ENCODE assay signal across 12 mouse cellular contexts in genomic region chr19:7456803-7457202, GRCm38 (mm10). TPM values are rescaled to one million over a fixed set of nuclear protein-coding genes. Genes with fewer than 3 reads are reported as not detected.
DNase-seq lines count a peak whose midpoint lies in the region; ATAC-seq lines count a peak whose summit lies in the region.
"Had no signal": no experiment of that assay in that cellular context is flagged by ENCODE, and none has a peak within 500 bp of the region (broad histone marks: within the 10 kb centered on the region; RNA-seq: fewer than 3 reads in every experiment).

No protein-coding gene starts in this region.

- peak; percentile 28 for ATAC-seq in activated CD4-positive, CD25-positive, alpha-beta regulatory T cell, adult 4 months
- no peak for ATAC-seq in monocyte, adult 5-6 weeks (replicated peaks; ENCODE audit: insufficient number of reproducible peaks, low FRiP score, low TSS enrichment, poor library complexity, severe bottlenecking)

- peak; percentile 24 for DNase-seq in kidney, adult 9 months
- no peak for DNase-seq in kidney, postnatal 4 days
- DNase-seq in right cerebral cortex, postnatal 25 days, result peak; percentile 11
- DNase-seq in right cerebral cortex, adult 2 months (ENCODE audit: low spot score in 2 of 2), result no peak
- DNase-seq in telencephalon, adult 2 months (ENCODE audit: low read depth, low spot score), result peak; percentile 34
- no peak for DNase-seq in urinary bladder, postnatal 25 days (ENCODE audit: low spot score)
- DNase-seq: cerebellum, adult 9-11 months; heart, adult 11 months; kidney, adult 18-20 months; thymus, adult 18-20 months had no signal

RNA-seq across cellular contexts. Expression of gene Rtn3, which starts 26.3 kb away (rescaled TPM):
- polyA plus RNA-seq in activated CD4-positive, CD25-positive, alpha-beta regulatory T cell, adult 4 months (2017; shearing (Covaris generic)), result 10 to 100 TPM; 42.0 to 53.0 TPM
- 39.5 to 72.4 TPM (median 47.7 TPM) in 3 replicates for total RNA-seq in monocyte, adult 5-6 weeks (2017)

RNA-seq across cellular contexts. Expression of gene Atl3, which starts 37.0 kb away (rescaled TPM):
- 10 to 100 TPM; 20.1 to 23.8 TPM for polyA plus RNA-seq in activated CD4-positive, CD25-positive, alpha-beta regulatory T cell, adult 4 months (2017; shearing (Covaris generic))
- total RNA-seq in monocyte, adult 5-6 weeks (2017), result 38.2 to 51.2 TPM (median 49.7 TPM) in 3 replicates

RNA-seq across cellular contexts. Expression of gene 2700081O15Rik, which starts 39.4 kb away (rescaled TPM):
- polyA plus RNA-seq in activated CD4-positive, CD25-positive, alpha-beta regulatory T cell, adult 4 months (2017; shearing (Covaris generic)), result under 1 TPM in 1 of 2 experiments, not detected in 1; 0.12 TPM
- 0.38 to 1.4 TPM (median 0.49 TPM) in 3 replicates for total RNA-seq in monocyte, adult 5-6 weeks (2017)

Comparison
In these comparisons a context has a peak if more than half of its experiments do, and no peak if none do; other contexts are left out.
1. DNase-seq: peak in kidney, adult 9 months (single experiment), right cerebral cortex, postnatal 25 days (single experiment) and telencephalon, adult 2 months (single experiment); none in kidney, postnatal 4 days (0 of 2), right cerebral cortex, adult 2 months (0 of 2) and urinary bladder, postnatal 25 days (single experiment).